Mouse (Mus musculus) CD4-positive, CD25-positive, alpha-beta regulatory T cell, adult 4 months (primary cell): ENCODE measurements at regions not wholly inside any gene's neighbourhood (a gene's known extent, or its start where the extent isn't known, plus 50 kb on each side); places are given as distances from the start of the nearest gene placed in this dataset.
"Not testable (repeated sequence)": the region's sequence is repeated elsewhere in the genome, so short reads cannot be mapped to it uniquely, and the experiment has no call there.

Experiments used
- ATAC-seq: one replicate; pipeline ENCODE4 v1.8.0; 2017

DNA sequence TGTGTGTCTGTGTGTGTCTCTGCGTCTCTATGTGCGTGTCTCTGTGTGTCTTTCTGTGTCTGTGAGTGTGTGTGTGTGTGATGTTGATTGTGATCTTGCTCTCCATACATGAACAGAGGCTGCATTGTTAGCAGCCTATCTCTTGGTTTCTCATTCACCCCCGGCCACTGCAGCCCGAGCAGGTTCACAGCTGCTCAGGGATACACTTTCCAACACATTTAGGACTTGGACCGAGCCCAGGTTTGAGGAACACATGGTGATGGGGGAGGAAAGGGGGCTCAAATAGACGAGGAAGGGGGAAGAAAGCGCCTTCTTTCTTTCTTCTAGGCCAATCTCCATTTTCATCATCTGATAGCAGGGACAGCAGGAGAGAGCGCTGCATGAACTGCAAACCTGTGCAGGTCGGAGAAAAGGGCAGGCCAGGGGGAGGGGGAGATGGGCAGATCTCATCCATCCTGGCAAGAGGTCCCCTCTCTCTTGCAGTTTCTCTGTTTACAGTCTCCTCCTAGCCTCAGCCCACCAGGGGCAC, 123.2 kb downstream of the Zfp36l1 start:
- no peak for ATAC-seq

DNA sequence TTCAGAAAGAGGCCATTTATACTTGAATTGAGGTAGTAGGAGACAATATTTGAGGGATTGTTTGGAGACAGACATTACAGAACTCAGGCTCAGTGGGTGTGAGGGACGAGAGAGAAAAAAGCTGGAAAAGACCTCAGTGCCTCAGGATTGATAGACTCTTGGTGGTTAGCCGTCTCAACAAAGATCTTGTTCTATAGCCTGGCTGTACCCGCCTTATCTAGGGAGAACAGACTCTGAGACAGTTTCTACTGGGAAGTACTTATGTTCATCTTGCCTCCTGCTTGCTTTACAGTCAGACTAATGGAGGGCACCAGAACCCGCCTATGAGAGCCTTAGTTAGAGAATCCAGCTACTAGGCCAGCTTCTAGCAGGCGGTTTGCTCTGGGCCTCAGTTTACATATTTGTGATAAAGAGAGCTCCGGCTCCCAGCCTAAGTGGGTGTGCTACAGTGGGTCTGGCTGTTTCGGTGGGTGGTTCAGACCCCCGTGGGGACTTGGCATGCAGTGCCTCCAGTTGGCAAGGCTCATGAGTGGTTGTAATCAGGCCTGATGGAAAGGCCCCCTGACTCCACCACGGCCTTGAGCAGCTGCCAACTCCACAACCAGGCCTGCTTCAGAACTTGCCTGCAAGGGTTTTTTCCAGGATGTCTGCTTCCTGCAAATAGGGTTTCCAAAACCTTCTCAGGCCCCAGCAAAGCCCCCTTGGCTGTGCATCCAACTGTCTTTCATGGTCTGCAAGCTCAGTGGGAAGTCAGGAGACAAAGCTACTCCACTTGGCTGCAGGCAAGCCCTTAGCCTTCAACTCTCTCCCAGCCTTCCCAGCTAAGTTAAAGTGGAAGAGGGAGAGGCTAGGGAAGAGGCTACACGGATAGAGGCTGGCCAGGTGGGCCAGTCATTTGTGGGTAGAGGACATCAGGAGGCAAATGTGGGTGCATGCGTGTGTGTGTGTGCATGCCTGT, 124.1 kb downstream of the Zfp36l1 start:
- no peak for ATAC-seq

GRCm38 (mm10) chr12:79986241-79986976, 126.4 kb downstream of the Zfp36l1 start:
- ATAC-seq: no peak

GRCm38 (mm10) chr12:79984985-79985747, 127.6 kb downstream of the Zfp36l1 start:
- no peak for ATAC-seq

DNA sequence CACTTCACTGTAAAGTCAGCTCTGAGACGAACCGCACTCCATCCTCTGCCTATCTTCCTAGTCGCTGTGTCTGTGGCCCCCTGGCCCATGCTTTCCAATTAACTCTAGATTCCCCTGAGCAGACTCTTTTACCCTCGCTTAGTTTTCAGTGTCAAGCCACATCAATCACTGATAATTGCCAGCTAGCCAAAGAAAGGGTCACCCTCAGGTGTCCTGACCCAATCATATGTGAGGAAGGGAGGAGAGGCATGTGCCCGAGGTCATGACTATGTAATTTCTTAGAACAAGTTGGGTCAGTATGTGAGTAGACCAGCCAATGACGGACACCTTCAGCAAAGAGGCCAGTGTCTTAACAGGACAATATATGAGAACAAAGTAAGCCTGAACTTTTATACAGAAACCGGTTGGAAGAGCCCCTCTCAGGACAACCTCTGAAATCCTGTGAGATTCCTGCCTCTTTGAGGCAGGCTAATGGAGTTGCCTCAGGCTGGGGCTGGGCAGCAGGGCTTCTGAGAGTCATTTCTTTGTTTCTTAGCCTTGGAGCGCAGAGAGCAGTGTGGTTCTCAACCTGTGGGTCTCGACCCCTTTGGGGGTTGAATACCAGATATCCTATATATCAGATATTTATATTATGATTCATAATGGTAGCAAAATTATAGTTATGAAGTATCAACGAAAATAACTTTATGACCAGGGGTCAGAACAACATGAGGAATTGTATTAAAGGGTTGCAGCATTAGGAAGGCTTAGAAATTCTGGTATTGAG, 128.6 kb downstream of the Zfp36l1 start:
- no peak for ATAC-seq

- no peak for ATAC-seq
Measured at GRCm38 (mm10) chr12:79983232-79983631, 129.6 kb downstream of the Zfp36l1 start.

GRCm38 (mm10) chr12:79982497-79982896, 130.3 kb downstream of the Zfp36l1 start:
- ATAC-seq: not testable (repeated sequence)

- no peak for ATAC-seq
Measured at GRCm38 (mm10) chr12:79980711-79981110, 132.1 kb downstream of the Zfp36l1 start.

GRCm38 (mm10) chr12:79977136-79977535, 135.7 kb downstream of the Zfp36l1 start:
- no peak for ATAC-seq

GRCm38 (mm10) chr12:79975466-79976239, 137.2 kb downstream of the Zfp36l1 start:
- peak; percentile 48 for ATAC-seq

DNA sequence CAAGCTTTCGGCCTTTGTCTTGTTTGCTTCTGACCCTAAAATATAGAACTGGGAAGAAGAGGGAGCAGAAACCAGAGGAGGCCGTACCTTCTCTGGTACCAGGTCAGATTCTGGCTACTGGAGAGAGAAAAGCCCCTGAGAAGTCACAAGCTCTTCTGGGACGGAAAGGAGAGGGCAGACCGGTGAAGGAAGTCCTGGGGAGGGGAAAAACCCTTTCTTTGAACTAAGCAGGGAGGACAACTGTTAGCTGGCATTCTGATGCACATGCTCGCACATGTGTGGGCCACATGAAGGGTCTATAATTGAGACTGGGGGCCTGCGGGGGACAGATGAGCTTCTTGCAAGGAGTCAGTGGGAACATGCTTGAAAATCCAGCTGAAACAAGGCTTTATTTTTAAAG, 137.8 kb downstream of the Zfp36l1 start:
- ATAC-seq: peak; percentile 78

- ATAC-seq: peak; percentile 69
Measured at GRCm38 (mm10) chr12:79974530-79974929, 138.3 kb downstream of the Zfp36l1 start.

GRCm38 (mm10) chr12:79973566-79974230, 139.1 kb downstream of the Zfp36l1 start:
- no peak for ATAC-seq

DNA sequence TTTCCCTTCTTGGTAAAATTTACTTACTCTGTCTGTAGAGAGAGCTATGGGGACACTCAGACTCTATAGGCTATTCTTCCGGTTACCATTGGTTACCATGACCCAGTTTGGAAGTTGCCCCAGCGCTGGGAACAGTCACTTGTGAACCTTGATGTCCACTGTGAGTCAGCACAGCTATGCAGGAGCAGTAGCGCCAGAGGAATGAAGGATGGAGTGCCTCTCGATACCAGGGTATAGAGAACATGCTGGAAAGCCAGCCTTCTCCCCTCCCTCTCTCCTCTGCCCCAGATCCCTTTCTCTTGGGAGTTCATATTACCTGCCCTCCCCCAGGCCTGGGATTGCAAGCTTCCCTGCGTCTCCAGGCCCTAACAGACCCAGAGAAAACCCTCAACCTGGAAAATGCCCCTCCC, 141.8 kb downstream of the Zfp36l1 start:
- ATAC-seq: no peak

DNA sequence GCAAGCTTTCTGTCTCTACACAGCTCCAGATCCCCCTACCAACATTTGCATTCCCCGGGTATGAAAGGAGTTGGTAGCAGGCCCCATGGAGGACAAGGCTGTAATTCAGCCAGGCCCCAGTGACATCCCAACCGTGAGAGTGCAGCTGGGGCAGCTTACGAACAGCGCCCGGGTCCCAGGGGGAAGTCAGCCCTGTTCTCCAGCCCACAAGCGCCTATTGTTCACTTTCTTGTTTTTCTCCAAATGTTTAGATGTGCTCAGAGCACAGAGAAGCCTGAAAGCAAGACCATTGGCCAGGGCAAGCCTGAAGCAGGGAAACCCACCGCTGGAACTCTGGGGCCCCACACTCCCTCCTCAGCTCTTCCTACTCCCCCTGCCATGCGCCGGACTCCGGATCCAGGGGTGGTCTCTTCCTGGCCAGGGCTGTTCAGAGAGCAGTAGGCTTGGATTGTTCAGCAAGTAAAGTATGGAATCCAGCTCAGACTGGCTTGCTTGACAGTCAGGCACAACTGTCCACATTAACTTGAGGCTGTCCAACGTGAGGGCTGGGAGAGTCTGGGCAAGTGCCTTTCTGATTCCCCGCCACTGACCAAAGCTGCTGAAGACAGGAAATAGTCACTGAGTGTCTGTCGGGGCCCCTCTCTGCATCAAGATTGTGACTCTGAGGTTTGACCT, 142.4 kb downstream of the Zfp36l1 start:
- no peak for ATAC-seq

- no peak for ATAC-seq
Measured at GRCm38 (mm10) chr12:79969346-79970226, 143.2 kb downstream of the Zfp36l1 start.

- no peak for ATAC-seq
Measured at GRCm38 (mm10) chr12:79968676-79969075, 144.1 kb downstream of the Zfp36l1 start.

GRCm38 (mm10) chr12:79967491-79968255, 145.1 kb downstream of the Zfp36l1 start:
- no peak for ATAC-seq
